Mouse (Mus musculus) ovary, adult 2 months (tissue): ENCODE data around the gene Ypel3. TPM values are rescaled to one million over a fixed set of nuclear protein-coding genes. Genes with fewer than 3 reads are reported as not detected.

Source experiments
- polyA plus RNA-seq: library from polyadenylated mRNA; depleted of rRNA; stranded (reverse); fragments of >200 nt; gene quantifications from 2 replicates; pipeline ENCODE4 v1.2.3, GENCODE M21; 2012; rRNA removed

Gene Ypel3
- 456 and 506 TPM in 2 replicates for polyA plus RNA-seq

DNA sequence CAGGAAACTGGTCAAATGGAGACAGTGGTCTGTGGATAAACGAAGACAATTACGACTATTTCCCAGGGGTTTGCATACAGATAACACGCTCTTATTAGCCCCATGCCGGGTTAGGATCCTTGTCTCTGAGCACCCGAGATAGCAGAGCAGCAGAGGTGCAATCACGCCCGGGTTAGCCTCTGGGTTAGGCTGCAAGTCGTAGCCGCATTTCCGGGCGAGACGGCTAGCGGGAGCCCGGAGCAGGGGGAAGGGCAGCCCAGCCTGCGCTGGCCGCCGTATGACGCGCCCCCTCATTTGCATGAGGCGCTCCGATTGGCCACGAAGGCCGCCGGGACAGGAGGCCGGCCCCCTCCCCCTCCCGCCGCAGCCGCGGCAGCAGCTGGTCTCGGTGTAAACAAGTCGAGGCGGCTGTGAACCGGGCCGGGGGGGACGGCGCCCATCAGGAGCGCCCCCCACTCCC is at the start of gene Ypel3:
TSS of gene Ypel3 (plus strand) at position 358 of the 460 bp plus-strand sequence.

DNA sequence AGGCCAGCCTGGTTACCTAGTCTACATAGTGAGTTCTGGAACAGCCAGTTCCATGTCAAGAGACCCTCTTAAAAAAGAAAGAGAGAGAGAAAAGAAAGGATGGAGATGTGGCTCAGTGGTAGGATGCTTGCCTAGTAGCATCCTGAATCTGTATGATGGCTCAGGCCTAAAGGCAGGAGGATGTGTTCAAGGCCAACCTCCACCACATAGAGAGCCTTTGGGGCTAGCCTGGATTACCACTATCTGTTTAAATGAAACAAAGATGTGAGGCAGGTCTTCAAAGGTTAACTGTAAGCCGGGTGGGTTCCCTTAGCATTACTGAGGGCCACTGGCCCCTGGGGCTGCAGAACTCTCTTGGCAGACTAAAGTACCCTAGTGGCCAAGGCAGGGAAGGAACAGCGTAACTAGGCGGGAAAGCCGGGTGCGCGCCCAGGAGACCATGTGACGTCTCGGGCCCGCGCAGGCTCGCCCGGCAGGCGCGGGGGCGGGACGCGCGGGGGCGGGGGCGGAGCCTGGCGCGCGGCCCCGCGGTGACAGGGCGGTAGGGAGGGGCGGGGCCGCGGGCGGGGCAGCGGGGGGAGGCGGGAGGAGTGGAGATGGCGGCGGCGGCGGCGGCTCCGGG is 17.6 kb upstream of the Ypel3 start, which contains the start of gene Mapk3:
TSS of gene Mapk3 (plus strand) at position 552 of the 622 bp plus-strand sequence.

DNA sequence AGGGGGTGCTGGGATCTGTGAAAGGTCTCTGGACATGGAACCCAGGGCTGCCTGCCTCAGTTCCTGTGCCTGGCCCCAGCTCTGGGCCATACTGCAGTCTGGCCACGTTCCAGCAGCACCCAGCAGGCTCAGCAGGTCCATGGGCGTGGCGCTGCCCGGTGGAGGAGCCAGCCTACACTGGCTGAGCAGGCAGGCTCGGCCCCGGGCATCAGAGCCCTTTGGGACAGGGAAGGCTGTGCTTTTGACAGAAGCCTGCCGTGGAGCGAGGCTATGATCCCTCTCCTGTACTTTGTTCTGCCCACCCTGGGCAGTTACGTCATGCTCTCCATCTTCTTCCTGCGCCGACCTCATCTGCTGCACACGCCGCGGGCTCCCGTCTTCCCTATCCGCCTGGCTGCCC is 10.6 kb upstream of the Ypel3 start, which contains the start of gene Gdpd3:
TSS of gene Gdpd3 (plus strand) at position 134 of the 400 bp plus-strand sequence.

DNA sequence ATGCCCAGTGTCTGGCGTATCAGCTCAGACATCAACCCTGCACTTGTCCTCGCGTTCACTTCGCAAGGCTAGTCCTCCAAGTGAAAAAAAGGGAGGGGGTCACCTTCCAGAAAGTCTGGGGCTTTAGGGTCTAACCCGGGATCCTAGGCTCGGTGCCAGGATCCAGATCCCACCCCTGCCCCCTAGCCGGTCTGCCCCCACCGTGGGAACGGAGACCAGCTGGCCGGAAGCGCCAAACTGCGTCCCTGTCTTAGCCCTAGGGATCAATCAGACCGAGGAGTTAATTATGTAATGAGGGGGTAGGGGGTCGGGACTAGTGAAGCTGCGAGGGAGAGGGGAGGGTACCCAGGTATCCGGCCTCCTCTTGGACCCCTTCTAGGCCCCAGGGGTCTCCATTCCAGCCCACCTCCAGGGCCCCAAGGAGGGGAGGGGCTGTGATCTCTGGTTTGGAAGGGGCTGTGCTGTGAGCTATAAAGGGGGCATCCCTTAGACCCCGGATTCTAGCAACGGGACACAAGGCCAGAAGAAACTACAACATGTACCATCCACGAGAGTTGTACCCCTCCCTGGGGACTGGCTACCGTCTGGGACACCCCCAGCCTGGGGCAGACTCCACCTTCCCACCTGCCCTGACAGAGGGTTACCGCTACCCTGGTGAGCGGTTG is 4.3 kb downstream of the Ypel3 start, which contains the start of gene Tbx6:
TSS of gene Tbx6 (plus strand) at position 513 of the 665 bp plus-strand sequence.

DNA sequence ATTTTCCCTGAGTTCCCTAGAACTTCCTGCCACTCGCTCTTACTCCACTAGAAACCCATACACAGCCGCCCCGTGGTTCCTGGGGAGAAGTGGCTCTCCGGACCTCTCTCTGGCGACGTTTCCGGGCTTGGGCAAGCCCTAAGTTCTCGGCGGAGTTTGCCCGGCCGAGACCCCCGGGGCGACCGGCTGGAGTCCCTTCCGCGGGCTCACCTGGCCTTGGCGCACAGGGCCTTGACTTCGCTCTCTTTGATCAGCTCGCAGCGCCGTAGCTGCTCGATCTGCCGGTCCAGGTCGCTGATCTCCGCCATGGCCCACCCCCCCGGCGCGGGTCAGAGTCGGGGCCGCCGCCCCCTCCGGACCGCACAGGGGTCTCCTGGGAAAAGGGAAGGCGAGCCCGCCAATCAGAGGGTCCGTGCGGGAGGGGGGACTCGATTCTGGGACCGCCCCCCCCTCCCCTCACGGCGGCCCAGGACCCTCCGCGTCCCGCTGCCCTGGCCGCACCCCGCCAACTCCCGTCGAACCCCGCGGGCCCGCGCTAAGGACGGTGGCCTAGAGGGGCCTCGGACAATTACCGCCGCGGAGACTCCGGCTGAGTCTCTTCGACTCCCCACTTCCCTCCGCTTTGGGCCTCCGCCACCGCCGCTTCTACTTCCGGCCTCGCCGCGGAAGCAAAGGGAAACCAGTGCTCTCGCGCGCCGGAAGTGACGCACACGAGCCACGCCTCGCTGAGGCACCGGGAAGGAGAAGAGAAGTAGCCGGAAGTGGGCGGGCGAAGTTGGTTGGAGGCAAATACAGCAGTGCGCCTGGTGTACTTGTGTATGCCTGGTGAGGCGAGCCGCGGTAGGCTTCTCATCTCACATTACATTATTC is 15.3 kb downstream of the Ypel3 start, which contains the start of gene Ppp4c:
TSS of gene Ppp4c (minus strand) at position 646 of the 870 bp plus-strand sequence.

DNA sequence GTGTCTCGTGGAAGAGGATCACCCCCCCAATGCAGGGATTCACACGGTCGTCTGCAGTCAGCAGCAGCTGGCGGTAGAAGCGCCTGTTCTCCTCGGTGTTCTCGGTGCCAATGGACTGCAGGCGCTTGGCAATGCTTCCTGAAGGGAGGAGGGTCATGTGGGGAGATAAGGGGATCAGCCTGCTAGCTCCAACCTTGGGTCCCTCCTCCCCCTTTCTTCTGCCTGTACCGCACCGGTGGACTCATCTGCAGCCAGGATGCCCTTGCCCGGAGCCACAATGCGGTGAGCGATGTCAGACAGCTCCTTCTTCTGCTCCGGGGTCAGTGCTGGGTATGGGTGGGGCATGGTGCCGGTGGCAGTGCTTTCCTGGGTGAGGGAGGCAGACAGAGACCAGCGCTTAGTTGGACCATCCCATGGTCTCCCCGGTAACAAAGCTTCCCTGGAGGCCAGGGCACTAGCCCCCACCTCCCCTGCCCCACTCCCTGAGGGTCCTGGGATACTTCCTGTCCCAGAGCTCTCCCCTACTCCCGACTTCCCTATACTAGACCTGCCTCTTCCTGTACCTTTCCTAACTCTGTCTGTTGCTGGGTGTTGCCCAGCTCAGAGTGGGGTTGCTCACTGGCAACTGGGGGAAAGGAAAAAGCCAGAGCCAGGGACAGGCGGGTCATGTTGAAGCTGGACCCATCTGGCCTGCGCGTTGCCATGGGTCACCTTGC is 20.8 kb downstream of the Ypel3 start, which contains the start of gene Fam57b:
TSS of gene Fam57b (plus strand) at position 258 of the 716 bp plus-strand sequence.

Other genes with a start within 250 kb of the Ypel3 start
- gene Eif3c, start 210.5 kb upstream of the Ypel3 start, polyA plus RNA-seq, result 143 and 153 TPM in 2 replicates
- 5.2 and 5.6 TPM in 2 replicates for gene Apobr, start 192.0 kb upstream of the Ypel3 start, polyA plus RNA-seq
- 93.1 and 135 TPM in 2 replicates for gene Cln3, start 191.1 kb upstream of the Ypel3 start, polyA plus RNA-seq
- gene Il27, start 182.0 kb upstream of the Ypel3 start, polyA plus RNA-seq, result 0.42 TPM in 1 of 2 replicates, not detected in the other
- gene Nupr1, start 146.1 kb upstream of the Ypel3 start, polyA plus RNA-seq, result 135 and 164 TPM in 2 replicates
- gene Sgf29, start 127.6 kb upstream of the Ypel3 start, polyA plus RNA-seq, result 53.8 and 56.8 TPM in 2 replicates
- gene Sult1a1, start 100.5 kb upstream of the Ypel3 start, polyA plus RNA-seq, result 36.6 and 41.1 TPM in 2 replicates
- gene Bola2, start 81.6 kb upstream of the Ypel3 start, polyA plus RNA-seq, result 71.6 and 99.0 TPM in 2 replicates
- gene Slx1b, start 81.2 kb upstream of the Ypel3 start, polyA plus RNA-seq, result 35.0 and 35.2 TPM in 2 replicates
- gene Coro1a, start 69.2 kb upstream of the Ypel3 start, polyA plus RNA-seq, result 68.2 and 90.8 TPM in 2 replicates
- gene Mapk3, start 17.4 kb upstream of the Ypel3 start, polyA plus RNA-seq, result 270 and 291 TPM in 2 replicates
- 16.7 and 25.4 TPM in 2 replicates for gene Gdpd3, start 10.6 kb upstream of the Ypel3 start, polyA plus RNA-seq
- 3.5 and 5.3 TPM in 2 replicates for gene Tbx6, start 4.5 kb downstream of the Ypel3 start, polyA plus RNA-seq
- 245 and 279 TPM in 2 replicates for gene Ppp4c, start 15.5 kb downstream of the Ypel3 start, polyA plus RNA-seq
- gene Fam57b, start 20.7 kb downstream of the Ypel3 start, polyA plus RNA-seq, result 8.3 and 9.0 TPM in 2 replicates
- not detected in 2 replicates for gene 4930451I11Rik, start 54.7 kb downstream of the Ypel3 start, polyA plus RNA-seq
- gene Doc2a, start 70.5 kb downstream of the Ypel3 start, polyA plus RNA-seq, result 0.12 and 0.45 TPM in 2 replicates
- gene Hirip3, start 85.0 kb downstream of the Ypel3 start, polyA plus RNA-seq, result 11.2 and 13.2 TPM in 2 replicates
- 82.1 and 86.8 TPM in 2 replicates for gene Ino80e, start 85.4 kb downstream of the Ypel3 start, polyA plus RNA-seq
- gene Taok2, start 107.7 kb downstream of the Ypel3 start, polyA plus RNA-seq, result 167 and 168 TPM in 2 replicates
- 86.4 and 116 TPM in 2 replicates for gene Tmem219, start 146.0 kb downstream of the Ypel3 start, polyA plus RNA-seq
- gene Kctd13, start 151.9 kb downstream of the Ypel3 start, polyA plus RNA-seq, result 44.3 and 45.2 TPM in 2 replicates
- 0.18 and 0.73 TPM in 2 replicates for gene Asphd1, start 172.6 kb downstream of the Ypel3 start, polyA plus RNA-seq
- gene Sez6l2, start 173.6 kb downstream of the Ypel3 start, polyA plus RNA-seq, result 12.3 and 14.6 TPM in 2 replicates
- 307 and 318 TPM in 2 replicates for gene Cdipt, start 199.0 kb downstream of the Ypel3 start, polyA plus RNA-seq
- gene Cdiptos, start 199.1 kb downstream of the Ypel3 start, polyA plus RNA-seq, result 2.1 and 2.2 TPM in 2 replicates
- gene Mvp, start 237.7 kb downstream of the Ypel3 start, polyA plus RNA-seq, result 82.1 and 99.8 TPM in 2 replicates
- 2.2 and 4.7 TPM in 2 replicates for gene Pagr1b, start 239.5 kb downstream of the Ypel3 start, polyA plus RNA-seq
- gene Pagr1a, start 240.4 kb downstream of the Ypel3 start, polyA plus RNA-seq, result 1.3 and 3.5 TPM in 2 replicates
- gene Gm42742, start 244.1 kb downstream of the Ypel3 start, polyA plus RNA-seq, result 60.7 and 61.9 TPM in 2 replicates
- gene Prrt2, start 244.3 kb downstream of the Ypel3 start, polyA plus RNA-seq, result 20.6 and 34.9 TPM in 2 replicates